8 mouse cellular contexts compared by ENCODE assay signal in genomic region chr17:86753130-86753821, GRCm38 (mm10). TPM values are rescaled to one million over a fixed set of nuclear protein-coding genes. Genes with fewer than 3 reads are reported as not detected.
DNase-seq lines count a peak whose midpoint lies in the region; ATAC-seq and TF ChIP-seq lines count a peak whose summit lies in the region.

TSS of gene Epas1 (plus strand) at chr17:86753700.

- H3K4me3 ChIP-seq in erythroblast, embryonic 14.5 days (replicated peaks), result peak within 1 kb of the TSS; percentile 50
- peak within 1 kb of the TSS; percentile 81 for H3K4me3 ChIP-seq in embryonic fibroblast, embryonic 13.5 days (ENCODE audit: insufficient read depth, low read length)
- H3K4me3 ChIP-seq in heart, embryonic 11.5 days (ENCODE audit: low read depth, low read length), result peak within 1 kb of the TSS; percentile 55
- H3K4me3 ChIP-seq in kidney, embryonic 14.5 days (ENCODE audit: low read length), result peak within 1 kb of the TSS; percentile 54
- H3K4me3 ChIP-seq in midbrain, postnatal 0 days (ENCODE audit: low read depth, low read length), result peak within 1 kb of the TSS; percentile 47
- peak within 1 kb of the TSS; percentile 75 for H3K4me3 ChIP-seq in spleen, adult 2 months (ENCODE audit: extremely low read depth, insufficient read depth, insufficient read length)

- no peaks in the 10 kb centered on the region for H3K36me3 ChIP-seq in erythroblast, embryonic 14.5 days (ENCODE audit: control insufficient read depth)
- H3K36me3 ChIP-seq in heart, embryonic 11.5 days (ENCODE audit: control insufficient read depth, insufficient read depth, low read length), result no peaks in the 10 kb centered on the region
- no peaks in the 10 kb centered on the region for H3K36me3 ChIP-seq in kidney, embryonic 14.5 days (ENCODE audit: control insufficient read depth, insufficient read depth, low read length)
- no peaks in the 10 kb centered on the region for H3K36me3 ChIP-seq in midbrain, postnatal 0 days (ENCODE audit: insufficient read depth, low read length)
- H3K36me3 ChIP-seq in spleen, adult 2 months (ENCODE audit: control insufficient read depth, insufficient read depth, low read length), result no peaks in the 10 kb centered on the region

- no peak within 1 kb of the TSS for H3K27ac ChIP-seq in embryonic fibroblast, embryonic 13.5 days (ENCODE audit: insufficient read depth, low read length)
- H3K27ac ChIP-seq in heart, embryonic 11.5 days (ENCODE audit: low read depth, low read length), result peak within 1 kb of the TSS; percentile 65
- peak within 1 kb of the TSS; percentile 11; the same call in 1 of the 2 replicates for H3K27ac ChIP-seq in kidney, embryonic 14.5 days (ENCODE audit: low read depth, low read length)
- H3K27ac ChIP-seq in midbrain, postnatal 0 days (ENCODE audit: low read depth, low read length), result peak within 1 kb of the TSS; percentile 7; the same call in 1 of the 2 replicates
- peak within 1 kb of the TSS; percentile 79 for H3K27ac ChIP-seq in spleen, adult 2 months (ENCODE audit: insufficient read depth, low read length)

- TF ChIP-seq POLR2A in embryonic fibroblast, embryonic 13.5 days (IDR thresholded peaks at IDR 0.05; ENCODE audit: low read depth, low read length), result peak; percentile 36
- TF ChIP-seq POLR2A in spleen, adult 2 months (IDR thresholded peaks at IDR 0.05; ENCODE audit: low read depth, low read length), result peak; percentile 18; the same call in 1 of the 2 replicates

- H3K4me1 ChIP-seq in erythroblast, embryonic 14.5 days (ENCODE audit: control insufficient read depth), result peaks cover 5% of the 10 kb centered on the region
- H3K4me1 ChIP-seq in embryonic fibroblast, embryonic 13.5 days (ENCODE audit: control insufficient read depth, insufficient read depth, low read length), result peaks cover 2% of the 10 kb centered on the region
- H3K4me1 ChIP-seq in heart, embryonic 11.5 days (ENCODE audit: control insufficient read depth, insufficient read depth, low read length), result peaks cover 13% of the 10 kb centered on the region
- H3K4me1 ChIP-seq in kidney, embryonic 14.5 days (ENCODE audit: control insufficient read depth, insufficient read depth, low read length), result peaks cover 17% of the 10 kb centered on the region; the same call in 1 of the 2 replicates
- peaks cover 10% of the 10 kb centered on the region; the same call in 1 of the 2 replicates for H3K4me1 ChIP-seq in midbrain, postnatal 0 days (ENCODE audit: insufficient read depth, low read length)
- H3K4me1 ChIP-seq in spleen, adult 2 months (ENCODE audit: control insufficient read depth, insufficient read depth, insufficient read length), result peaks cover 7% of the 10 kb centered on the region

- H3K9ac ChIP-seq in heart, embryonic 11.5 days (ENCODE audit: low read depth, low read length), result peak within 1 kb of the TSS; percentile 70
- H3K9ac ChIP-seq in kidney, embryonic 14.5 days (ENCODE audit: low read depth, low read length), result peak within 1 kb of the TSS; percentile 62
- H3K9ac ChIP-seq in midbrain, postnatal 0 days (replicated peaks; ENCODE audit: low read length, poor library complexity, severe bottlenecking), result no peak within 1 kb of the TSS

- peak within 1 kb of the TSS; percentile 87 for H3K4me2 ChIP-seq in heart, embryonic 11.5 days
- peak within 1 kb of the TSS; percentile 95 for H3K4me2 ChIP-seq in kidney, embryonic 14.5 days (replicated peaks; ENCODE audit: low read depth, low read length)
- H3K4me2 ChIP-seq in midbrain, postnatal 0 days (ENCODE audit: low read depth, low read length, poor library complexity, severe bottlenecking), result peak within 1 kb of the TSS; percentile 93

- peaks cover 63% of the 10 kb centered on the region for H3K27me3 ChIP-seq in erythroblast, embryonic 14.5 days (ENCODE audit: control insufficient read depth)
- peaks cover 36% of the 10 kb centered on the region for H3K27me3 ChIP-seq in heart, embryonic 11.5 days (ENCODE audit: control insufficient read depth, insufficient read depth, low read length)
- peaks cover 33% of the 10 kb centered on the region for H3K27me3 ChIP-seq in kidney, embryonic 14.5 days (ENCODE audit: control insufficient read depth, insufficient read depth, low read length)
- H3K27me3 ChIP-seq in midbrain, postnatal 0 days (ENCODE audit: insufficient read depth, low read length), result peaks cover 39% of the 10 kb centered on the region
- peaks cover 18% of the 10 kb centered on the region for H3K27me3 ChIP-seq in spleen, adult 2 months (ENCODE audit: control insufficient read depth, insufficient read depth, low read length)

- TF ChIP-seq CTCF in embryonic fibroblast, embryonic 13.5 days (IDR thresholded peaks at IDR 0.05; ENCODE audit: borderline replicate concordance, insufficient read depth, low read length), result no peak
- no peak for TF ChIP-seq CTCF in midbrain, postnatal 0 days (IDR thresholded peaks at IDR 0.05)
- no peak for TF ChIP-seq CTCF in spleen, adult 2 months (IDR thresholded peaks at IDR 0.05; ENCODE audit: extremely low read depth, insufficient read depth, insufficient read length, insufficient replicate concordance)

- no peak for ATAC-seq in erythroblast, adult 5-6 weeks (replicated peaks; ENCODE audit: low FRiP score, poor library complexity, severe bottlenecking)
- peak; percentile 98 for ATAC-seq in heart, embryonic 11.5 days (replicated peaks; ENCODE audit: insufficient number of reproducible peaks, low FRiP score, low TSS enrichment)
- ATAC-seq in kidney, embryonic 14.5 days (ENCODE audit: low FRiP score, low TSS enrichment), result peak; percentile 97
- ATAC-seq in midbrain, postnatal 0 days (ENCODE audit: low FRiP score), result peak; percentile 84

- H3K9me3 ChIP-seq in erythroblast, embryonic 14.5 days (ENCODE audit: control insufficient read depth, low read length), result 0 out of 2 replicates have a peak, but pooled peaks cover 2% of the 10 kb centered on the region
- no peaks in the 10 kb centered on the region for H3K9me3 ChIP-seq in heart, embryonic 11.5 days (replicated peaks; ENCODE audit: control insufficient read depth, low read length)
- no peaks in the 10 kb centered on the region for H3K9me3 ChIP-seq in kidney, embryonic 14.5 days (ENCODE audit: control insufficient read depth, low read length)
- H3K9me3 ChIP-seq in midbrain, postnatal 0 days (ENCODE audit: low read length), result no peaks in the 10 kb centered on the region

- WGBS in heart, embryonic 11.5 days (ENCODE audit: insufficient replicate concordance), result under 1% methylated on average over 55 of the region's 60 CpGs
- under 1% methylated on average over 53 of the region's 60 CpGs for WGBS in kidney, embryonic 14.5 days
- under 1% methylated on average over 40 of the region's 60 CpGs for WGBS in midbrain, postnatal 0 days
- WGBS in spleen, adult 2 months, result 2% methylated on average over 53 of the region's 60 CpGs

- peak; percentile 83 for DNase-seq in liver
- peak; percentile 60 for DNase-seq in midbrain, postnatal 0 days (ENCODE audit: low spot score)
- DNase-seq in spleen, adult 2 months (ENCODE audit: low read depth in 1 of 2, low spot score in 2 of 2), result peak in 1 of 2 experiments; percentile 62

RNA-seq across cellular contexts. Expression of gene Epas1, which starts in this region (rescaled TPM):
- 0.01 and 0.02 TPM in 2 replicates for polyA plus RNA-seq in erythroblast, embryonic 14.5 days (2012)
- total RNA-seq in erythroblast, adult 5-6 weeks (2015; ENCODE audit: low replicate concordance), result 0.42 and 0.77 TPM in 2 replicates
- total RNA-seq in erythroblast, adult 5-6 weeks (2017; ENCODE audit: low replicate concordance), result 0.17 TPM in 1 of 2 replicates, not detected in the other
- 3.0 and 3.3 TPM in 2 replicates for polyA plus RNA-seq in embryonic fibroblast, embryonic 13.5 days (2011; ENCODE audit: insufficient read length, low read depth, missing spikeins)
- polyA plus RNA-seq in heart, embryonic 11.5 days (2014; fragmentation: Nextera tagmentation; extraction: Ambion mirVana), result 11.5 and 14.8 TPM in 2 replicates
- 8.6 and 12.8 TPM in 2 replicates for polyA plus RNA-seq in kidney, embryonic 14.5 days (2014; fragmentation: Nextera tagmentation; extraction: Ambion mirVana)
- 17.5 and 21.5 TPM in 2 replicates for total RNA-seq in midbrain, postnatal 0 days (2014; rRNA removed)
- 6.0 and 6.3 TPM in 2 replicates for polyA plus RNA-seq in midbrain, postnatal 0 days (2015; fragmentation: Nextera tagmentation; extraction: Ambion mirVana)
- 39.8 and 40.1 TPM in 2 replicates for polyA plus RNA-seq in spleen, adult 2 months (2012; rRNA removed)

Comparison
In these comparisons a context has a peak if more than half of its experiments do, and no peak if none do; other contexts are left out.
1. RNA of gene Epas1 (total RNA-seq): 17.5 to 21.5 TPM in midbrain, postnatal 0 days; 0.17 to 0.77 TPM in erythroblast, adult 5-6 weeks; every median in the first group is over 10 times any median in the second.
2. Peak in every context shown above with its lines, with median percentiles within 50 percentile points of each other: H3K4me3 ChIP-seq and H3K4me2 ChIP-seq.